Mouse (Mus musculus) liver, embryonic 18 days (tissue): ENCODE data around the gene Tmem145. TPM values are rescaled to one million over a fixed set of nuclear protein-coding genes. Genes with fewer than 3 reads are reported as not detected.

Source experiments
- polyA plus RNA-seq: library from polyadenylated mRNA; depleted of rRNA; stranded (reverse); fragments of >200 nt; gene quantifications from 2 replicates; pipeline ENCODE4 v1.2.3, GENCODE M21; 2012; rRNA removed

Gene Tmem145
- polyA plus RNA-seq = 0.05 and 0.08 TPM in 2 replicates

GRCm38 (mm10) chr7:25305956-25306613, at the start of gene Tmem145:
Gene Tmem145, plus strand, starts transcription at chr7:25306106.

GRCm38 (mm10) chr7:25267301-25267750, 38.6 kb upstream of the Tmem145 start, which contains the start of gene Cic:
Gene Cic, plus strand, starts transcription at chr7:25267704.

GRCm38 (mm10) chr7:25297454-25298325, 8.2 kb upstream of the Tmem145 start, which contains the start of gene Pafah1b3:
Gene Pafah1b3, minus strand, starts transcription at chr7:25297986.

GRCm38 (mm10) chr7:25301063-25301462, 4.8 kb upstream of the Tmem145 start, which contains the start of gene Prr19:
Gene Prr19, plus strand, starts transcription at chr7:25301411.

GRCm38 (mm10) chr7:25316532-25317445, 10.9 kb downstream of the Tmem145 start, which contains the start of gene Megf8:
Gene Megf8, plus strand, starts transcription at chr7:25317164.

Other genes with a start within 250 kb of the Tmem145 start
- 5.0 and 6.4 TPM in 2 replicates for gene Grik5, start 233.8 kb upstream of the Tmem145 start, polyA plus RNA-seq
- 8.8 and 10.5 TPM in 2 replicates for gene Zfp574, start 233.5 kb upstream of the Tmem145 start, polyA plus RNA-seq
- gene Pou2f2, start 126.4 kb upstream of the Tmem145 start, polyA plus RNA-seq = 0.78 and 1.2 TPM in 2 replicates
- 21.9 and 22.7 TPM in 2 replicates for gene Dedd2, start 85.5 kb upstream of the Tmem145 start, polyA plus RNA-seq
- 3.0 and 3.4 TPM in 2 replicates for gene Zfp526, start 84.7 kb upstream of the Tmem145 start, polyA plus RNA-seq
- gene Gsk3a, start 68.3 kb upstream of the Tmem145 start, polyA plus RNA-seq = 36.1 and 41.2 TPM in 2 replicates
- 8.3 and 9.0 TPM in 2 replicates for gene Erf, start 55.3 kb upstream of the Tmem145 start, polyA plus RNA-seq
- gene Cic, start 38.4 kb upstream of the Tmem145 start, polyA plus RNA-seq = 10.4 and 13.0 TPM in 2 replicates
- 25.4 and 28.3 TPM in 2 replicates for gene Pafah1b3, start 8.1 kb upstream of the Tmem145 start, polyA plus RNA-seq
- gene Prr19, start 4.7 kb upstream of the Tmem145 start, polyA plus RNA-seq = 0.02 and 0.05 TPM in 2 replicates
- 1.1 and 1.4 TPM in 2 replicates for gene Megf8, start 11.1 kb downstream of the Tmem145 start, polyA plus RNA-seq
- gene Cnfn, start 63.6 kb downstream of the Tmem145 start, polyA plus RNA-seq = not detected in 2 replicates
- gene Lipe, start 92.6 kb downstream of the Tmem145 start, polyA plus RNA-seq = 4.2 and 4.6 TPM in 2 replicates
- not detected in 2 replicates for gene Cxcl17, start 106.8 kb downstream of the Tmem145 start, polyA plus RNA-seq
- 28.6 and 33.7 TPM in 2 replicates for gene Ceacam1, start 171.5 kb downstream of the Tmem145 start, polyA plus RNA-seq
- gene Ceacam2, start 233.8 kb downstream of the Tmem145 start, polyA plus RNA-seq = 0.02 and 0.05 TPM in 2 replicates